Mouse (Mus musculus): ENCODE data around the gene Ftl1.

The Ftl1 gene

DNA sequence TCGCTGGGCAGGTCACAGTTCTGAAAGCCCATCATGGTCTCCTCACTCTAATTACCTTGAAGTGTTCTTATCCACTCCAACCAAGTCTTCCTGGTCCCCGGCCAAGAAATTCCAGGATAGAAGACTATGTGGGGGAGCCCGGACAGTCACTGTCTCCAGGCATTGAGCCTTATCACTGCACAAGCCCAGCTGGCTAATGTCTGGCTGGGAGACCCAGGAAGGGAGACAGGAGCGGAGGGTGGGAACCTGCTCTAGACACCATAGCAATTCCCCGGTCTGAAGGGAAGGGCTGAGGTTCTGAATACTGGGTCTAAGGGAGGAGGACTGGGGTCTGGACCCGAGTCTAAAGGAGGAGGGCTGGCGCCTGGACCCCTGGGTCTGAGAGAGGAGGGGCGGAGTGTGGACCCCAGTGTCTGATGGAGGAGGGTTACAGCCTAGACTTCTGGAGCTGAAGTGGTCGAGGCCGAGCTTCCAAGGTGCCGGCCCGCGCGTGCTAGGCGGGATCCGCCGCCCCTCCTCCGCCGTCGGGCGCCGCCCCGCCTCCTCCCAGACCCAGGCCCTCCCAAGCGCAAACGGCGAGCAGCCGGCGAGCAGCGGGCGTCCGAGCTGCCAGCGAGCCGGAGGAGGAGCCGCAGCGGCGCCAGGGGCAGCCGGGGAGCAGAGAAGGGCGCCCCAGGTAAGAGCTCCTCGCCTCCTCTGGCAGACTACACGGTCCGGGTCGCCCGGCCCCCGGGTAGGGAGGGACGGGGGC is 46.4 kb downstream of the Ftl1 start, which contains the start of gene Ntf5:
Gene Ntf5, plus strand, starts transcription at position 583 of the 751 bp plus-strand sequence.
- DNase-seq (ENCODE audit: low spot score in 2 of 2), result no peak

DNA sequence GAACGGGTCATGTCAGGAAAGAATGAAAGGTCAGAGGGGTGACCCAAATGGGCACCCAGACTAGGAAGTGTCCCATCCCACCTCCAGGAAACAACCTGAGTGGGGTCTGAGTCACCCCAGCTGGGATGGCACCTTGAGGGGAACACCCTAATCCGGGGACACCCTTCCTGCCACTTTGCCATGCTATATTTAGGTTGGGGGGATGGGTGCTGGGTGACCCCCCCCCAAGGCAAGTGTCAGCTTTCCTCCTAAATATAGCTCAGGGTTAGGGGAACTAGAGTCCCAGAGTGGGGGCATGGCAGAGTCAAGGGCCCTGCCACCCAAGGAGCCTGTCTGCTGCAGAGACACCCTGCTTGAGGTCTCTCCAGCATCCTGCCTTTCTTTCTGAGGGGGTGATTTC is 47.3 kb downstream of the Ftl1 start:
- no peak for DNase-seq (ENCODE audit: low spot score in 2 of 2)

DNA sequence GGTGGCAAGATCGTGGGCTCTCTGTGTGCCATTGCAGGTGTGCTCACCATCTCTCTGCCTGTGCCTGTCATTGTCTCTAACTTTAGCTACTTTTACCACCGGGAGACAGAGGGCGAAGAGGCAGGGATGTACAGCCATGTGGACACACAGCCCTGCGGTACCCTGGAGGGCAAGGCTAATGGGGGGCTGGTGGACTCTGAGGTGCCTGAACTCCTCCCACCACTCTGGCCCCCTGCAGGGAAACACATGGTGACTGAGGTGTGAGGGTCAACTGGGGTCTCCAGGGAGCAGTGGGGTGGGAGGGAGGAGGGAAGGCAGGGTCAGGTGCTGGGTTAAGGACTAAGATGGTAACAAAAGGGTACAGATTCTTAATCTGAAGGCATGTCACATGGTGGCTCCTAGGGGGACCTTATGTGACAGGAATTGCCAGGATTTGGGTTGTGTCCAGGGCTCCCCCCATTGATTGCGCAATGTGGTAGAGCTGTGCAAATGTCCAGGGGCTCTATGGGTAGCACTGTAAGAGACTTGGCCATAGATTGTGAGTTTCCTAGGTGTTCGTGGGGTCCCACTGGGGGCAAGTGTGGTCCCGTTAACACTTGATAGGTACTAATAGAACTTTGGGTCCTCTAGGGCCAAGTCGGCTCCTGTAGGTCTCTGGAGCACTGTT is 50.1 kb downstream of the Ftl1 start:
- DNase-seq (ENCODE audit: low spot score in 2 of 2), result no peak

DNA sequence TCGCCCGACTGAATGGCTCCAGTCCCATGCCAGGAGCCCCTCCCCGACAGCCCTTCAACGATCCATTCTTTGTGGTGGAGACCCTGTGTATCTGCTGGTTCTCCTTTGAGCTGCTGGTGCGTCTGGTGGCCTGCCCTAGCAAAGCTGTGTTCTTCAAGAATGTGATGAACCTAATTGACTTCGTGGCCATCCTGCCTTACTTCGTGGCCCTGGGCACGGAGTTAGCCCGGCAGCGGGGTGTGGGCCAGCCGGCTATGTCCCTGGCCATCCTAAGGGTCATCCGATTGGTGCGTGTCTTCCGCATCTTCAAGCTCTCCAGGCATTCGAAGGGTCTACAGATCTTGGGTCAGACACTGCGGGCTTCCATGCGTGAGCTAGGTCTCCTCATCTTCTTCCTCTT is 50.7 kb downstream of the Ftl1 start:
- DNase-seq (ENCODE audit: low spot score in 2 of 2), result no peak

DNA sequence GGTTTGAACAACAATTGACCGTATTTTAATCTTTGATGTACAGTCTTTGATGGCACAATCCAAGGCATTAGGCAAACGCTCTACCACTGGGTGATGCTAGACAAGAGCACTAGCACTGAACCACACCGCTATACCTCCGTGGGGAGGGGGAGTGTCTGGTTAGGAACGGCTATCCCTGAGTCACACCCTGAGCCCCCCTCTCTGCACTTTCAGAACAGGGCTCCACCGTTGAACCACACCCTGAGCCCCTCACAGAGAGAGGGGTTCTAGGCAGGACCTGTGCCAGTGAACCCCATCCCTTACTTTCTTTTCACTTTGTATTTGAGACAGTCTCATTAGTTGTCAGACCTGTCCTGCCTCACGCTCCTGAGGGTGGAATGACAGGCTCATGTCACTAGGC is 51.3 kb downstream of the Ftl1 start:
- DNase-seq (ENCODE audit: low spot score in 2 of 2), result no peak
